Mouse (Mus musculus) macrophage (primary cell): ENCODE data around the gene Alpk3. TPM values are rescaled to one million over a fixed set of nuclear protein-coding genes. Genes with fewer than 3 reads are reported as not detected.

Experiments
- H3K27ac ChIP-seq: fragments of 350-480 bp; formaldehyde crosslinking; 2 replicates; pipeline ENCODE4 v1.9.0; 2021
- H3K36me3 ChIP-seq: fragments of 350-480 bp; formaldehyde crosslinking; 2 replicates; pipeline ENCODE4 v1.9.0; 2021; ENCODE audit errors: inconsistent target
- H3K4me3 ChIP-seq: fragments of 350-480 bp; formaldehyde crosslinking; 2 replicates; pipeline ENCODE4 v1.9.0; 2021; ENCODE audit errors: inconsistent target
- H3K79me2 ChIP-seq: fragments of 350-480 bp; formaldehyde crosslinking; 2 replicates; pipeline ENCODE4 v1.9.0; 2021; ENCODE audit errors: inconsistent target
- WGBS: methylation state at CpG from one replicate; pipeline ENCODE4 v1.1.7; 2026; ENCODE audit warnings: inconsistent platforms; ENCODE audit not compliant: missing documents; 5-methylcytosine and 5-hydroxymethylcytosine counted together
- polyA plus RNA-seq: library from polyadenylated mRNA; stranded (reverse); fragments of 250-400 nt; gene quantifications from 3 replicates; pipeline ENCODE4 v1.2.4, GENCODE M21; 2018; ENCODE audit warnings: inconsistent platforms

Gene Alpk3
- polyA plus RNA-seq, 1 experiment from 2014 or later = 0.03 TPM

DNA sequence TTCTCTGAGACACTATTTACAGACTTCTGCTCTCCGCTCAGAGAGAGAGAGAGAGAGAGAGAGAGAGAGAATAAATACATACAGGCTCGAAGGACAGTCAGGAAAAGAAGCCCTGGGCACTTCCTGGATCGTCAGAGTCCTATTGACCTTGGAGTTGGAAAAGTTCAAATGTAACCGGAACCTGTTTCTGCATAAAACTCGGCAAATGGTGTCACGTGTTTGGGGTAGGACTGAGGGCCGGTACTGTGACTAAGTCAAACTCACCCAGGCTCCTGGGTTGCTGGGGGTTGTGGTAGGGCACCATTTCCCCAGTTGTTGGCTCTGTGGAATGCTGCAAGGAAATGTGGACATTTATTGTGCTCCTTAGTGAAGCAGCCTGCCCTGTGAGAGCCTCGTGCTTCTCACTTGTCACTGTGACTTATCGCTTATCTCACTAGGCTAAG is 1.3 kb downstream of the Alpk3 start:
- Histone ChIP-seq H3K27ac (no peak overlapping the region), H3K79me2 (no peaks in the 10 kb centered on the region), H3K36me3 (no peaks in the 10 kb centered on the region), H3K4me3 (no peak overlapping the region)
- 42% methylated on average over 9 of the region's 9 CpGs for WGBS

DNA sequence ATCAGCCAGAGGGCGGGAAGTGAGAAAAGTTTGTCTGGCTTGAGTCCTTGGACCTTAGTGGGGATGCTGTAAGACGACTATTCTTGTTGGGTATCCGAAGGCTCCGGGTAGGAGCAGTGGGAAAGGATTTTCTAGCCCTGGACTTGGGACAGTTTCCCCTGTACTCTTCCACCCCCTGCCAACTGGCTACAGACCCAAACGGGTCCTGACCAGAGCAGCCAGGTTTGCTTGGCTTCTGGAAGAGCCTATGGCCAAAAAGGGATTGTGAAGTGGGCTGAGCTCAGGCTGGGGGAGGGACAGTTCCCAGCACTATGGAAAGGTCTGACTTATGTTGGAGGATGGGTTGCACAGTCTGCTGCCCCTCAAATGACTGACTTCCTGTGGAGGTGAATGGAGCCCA is 2.0 kb downstream of the Alpk3 start:
- H3K36me3 ChIP-seq = no peaks in the 10 kb centered on the region
- 93% methylated on average over 5 of the region's 5 CpGs for WGBS
- H3K79me2 ChIP-seq = no peaks in the 10 kb centered on the region
- H3K4me3 ChIP-seq = no peak overlapping the region
- no peak overlapping the region for H3K27ac ChIP-seq

DNA sequence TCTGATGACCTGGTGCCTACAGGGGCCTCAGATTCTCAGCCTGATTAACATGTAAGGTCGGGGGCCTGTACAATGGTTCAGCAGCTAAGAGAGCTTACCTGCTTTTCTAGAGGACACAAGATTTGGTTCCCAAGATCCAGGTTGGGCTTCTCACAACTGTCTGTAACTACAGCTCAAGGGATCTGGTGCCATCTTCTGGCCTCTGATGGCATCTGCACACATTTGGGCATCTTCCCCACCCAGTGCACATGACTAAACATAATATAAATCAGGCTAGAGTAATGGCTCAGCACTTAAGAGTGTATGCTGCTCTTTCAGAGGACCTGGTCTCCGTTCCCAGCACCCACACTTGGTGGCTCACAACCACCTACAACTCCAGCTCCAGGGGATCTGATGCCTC is 3.5 kb downstream of the Alpk3 start:
- Histone ChIP-seq H3K79me2 (no peaks in the 10 kb centered on the region), H3K27ac (no peak overlapping the region), H3K4me3 (no peak overlapping the region), H3K36me3 (no peaks in the 10 kb centered on the region)
- WGBS = 85% methylated on average over 2 of the region's 2 CpGs

DNA sequence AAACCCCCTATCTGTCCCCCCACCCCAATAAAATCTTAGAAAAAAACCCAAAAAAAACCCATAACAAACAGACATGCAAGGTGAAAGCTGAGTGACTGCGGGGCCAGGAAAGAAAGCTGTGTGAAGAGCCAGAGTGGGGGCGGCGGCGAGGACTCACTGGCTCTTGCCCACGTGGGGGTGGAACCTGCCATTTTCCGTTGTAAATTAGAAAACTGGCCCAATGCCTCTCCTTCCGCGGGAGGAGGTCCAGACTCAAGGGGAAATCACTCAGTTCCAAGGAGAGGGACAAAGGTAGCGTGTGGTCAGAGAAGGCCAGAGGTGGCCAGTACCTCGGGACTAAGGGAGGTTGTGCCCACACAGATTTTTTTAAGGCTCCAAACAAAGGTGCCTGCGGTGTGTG is 4.5 kb downstream of the Alpk3 start:
- WGBS = 87% methylated on average over 11 of the region's 11 CpGs
- H3K4me3 ChIP-seq = no peak overlapping the region
- H3K36me3 ChIP-seq = no peaks in the 10 kb centered on the region
- H3K79me2 ChIP-seq = no peaks in the 10 kb centered on the region
- no peak overlapping the region for H3K27ac ChIP-seq

DNA sequence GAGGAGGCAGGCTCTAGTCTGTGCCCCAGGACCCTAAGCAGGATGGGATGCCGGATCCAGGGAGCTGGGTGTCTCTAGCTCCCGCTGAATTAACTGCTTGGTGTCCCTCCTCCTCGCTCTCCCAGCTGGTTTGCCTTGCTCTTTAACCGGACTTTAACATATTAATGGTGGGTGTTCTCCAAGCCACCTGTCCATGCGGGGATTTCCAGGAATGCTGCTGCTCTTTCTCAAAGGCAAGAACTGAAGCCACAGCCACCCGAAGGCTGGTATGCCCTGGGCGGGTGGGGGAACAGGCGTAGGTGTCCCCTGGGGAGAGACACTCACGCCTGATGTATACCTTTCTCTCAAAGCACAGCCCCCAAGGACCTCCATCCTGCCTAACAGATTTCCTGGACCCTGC is 5.9 kb downstream of the Alpk3 start:
- no peaks in the 10 kb centered on the region for H3K36me3 ChIP-seq
- no peaks in the 10 kb centered on the region for H3K79me2 ChIP-seq
- H3K4me3 ChIP-seq = no peak overlapping the region
- no peak overlapping the region for H3K27ac ChIP-seq
- 95% methylated on average over 9 of the region's 9 CpGs for WGBS

DNA sequence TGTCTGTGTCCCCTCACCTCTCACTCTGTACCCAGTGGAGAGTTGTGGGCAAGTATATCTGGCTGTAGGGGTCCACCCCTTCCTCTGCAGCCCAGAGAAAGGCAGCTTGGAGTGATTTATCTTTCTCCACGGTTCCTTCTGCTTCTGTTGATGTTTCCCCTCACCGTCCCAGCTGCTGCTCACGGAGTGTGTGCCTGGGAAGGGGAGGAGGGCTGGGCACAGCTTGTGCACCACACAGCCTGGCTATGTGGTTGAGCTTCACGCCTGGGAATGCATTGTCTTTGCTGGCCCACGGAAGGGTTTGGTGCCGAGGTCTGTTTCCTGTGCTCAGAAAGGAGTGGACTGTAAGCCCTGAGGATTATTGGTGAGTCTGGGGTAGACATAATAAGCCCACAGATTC is 9.3 kb downstream of the Alpk3 start:
- no peak overlapping the region for H3K27ac ChIP-seq
- no peaks in the 10 kb centered on the region for H3K79me2 ChIP-seq
- no peaks in the 10 kb centered on the region for H3K36me3 ChIP-seq
- WGBS = 11% methylated on average over 6 of the region's 6 CpGs
- no peak overlapping the region for H3K4me3 ChIP-seq

DNA sequence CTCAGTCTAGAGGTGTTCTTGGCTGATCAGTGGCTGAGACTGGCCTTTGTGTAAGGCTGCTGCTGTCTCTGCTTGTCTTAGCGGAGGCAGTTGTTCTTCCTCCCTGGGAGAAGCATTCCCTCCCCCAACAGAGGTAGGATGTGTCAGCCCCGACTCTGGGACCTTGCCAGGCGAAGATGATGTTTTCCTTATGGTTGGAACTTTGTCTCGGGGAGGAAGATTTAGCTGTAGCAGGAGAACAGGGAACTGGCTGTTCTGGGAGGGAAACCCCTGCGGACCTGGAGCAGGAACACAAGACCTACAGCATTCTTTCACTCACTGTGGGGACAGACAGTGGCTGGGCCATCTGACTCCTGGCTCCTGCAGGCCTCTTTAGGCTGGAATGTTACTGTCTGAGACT is 15.1 kb downstream of the Alpk3 start:
- no peak overlapping the region for H3K4me3 ChIP-seq
- no peaks in the 10 kb centered on the region for H3K79me2 ChIP-seq
- no peak overlapping the region for H3K27ac ChIP-seq
- 93% methylated on average over 5 of the region's 5 CpGs for WGBS
- H3K36me3 ChIP-seq = no peaks in the 10 kb centered on the region

DNA sequence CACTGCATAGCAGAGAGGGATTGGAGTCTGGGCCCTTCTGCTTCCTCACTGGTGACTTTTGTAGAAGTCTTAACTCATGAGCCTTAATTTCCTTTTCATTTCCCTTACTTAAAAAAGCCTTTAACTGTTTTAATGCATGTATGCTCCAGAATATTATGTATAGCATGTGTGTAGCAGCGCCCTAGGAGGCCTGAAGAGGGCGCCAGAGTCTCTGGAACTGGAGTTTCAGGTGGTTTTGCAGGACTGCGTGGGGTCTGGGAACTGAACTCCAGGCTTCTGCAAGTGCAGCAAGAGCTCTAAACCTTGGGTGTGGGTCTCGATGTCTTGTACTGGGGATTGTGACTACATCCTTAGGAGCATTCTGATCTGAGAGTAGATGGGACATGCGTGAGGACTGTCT is 15.9 kb downstream of the Alpk3 start:
- Histone ChIP-seq H3K36me3 (no peaks in the 10 kb centered on the region), H3K4me3 (no peak overlapping the region), H3K27ac (no peak overlapping the region), H3K79me2 (no peaks in the 10 kb centered on the region)
- 98% methylated on average over 5 of the region's 5 CpGs for WGBS

DNA sequence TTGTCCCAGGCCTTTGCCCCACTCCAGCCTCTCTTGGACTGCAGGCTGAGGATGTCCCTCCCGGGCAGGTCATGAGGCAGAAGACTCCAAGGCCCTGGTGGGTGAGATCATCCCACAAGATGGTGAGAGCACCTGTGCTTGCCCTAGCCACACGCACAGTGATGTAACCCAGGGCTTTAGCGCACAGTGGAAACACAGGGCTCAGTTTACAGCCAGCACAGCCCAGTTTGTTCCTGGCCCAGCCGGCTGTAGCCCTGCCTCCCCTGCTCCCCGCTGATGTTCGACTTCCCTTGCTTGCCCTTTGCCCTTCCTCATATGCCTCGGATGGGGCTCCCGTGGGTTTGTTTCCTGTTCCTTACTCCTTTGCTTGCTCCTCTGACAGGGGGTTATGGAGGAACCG is 17.1 kb downstream of the Alpk3 start:
- 14% methylated on average over 7 of the region's 9 CpGs for WGBS

DNA sequence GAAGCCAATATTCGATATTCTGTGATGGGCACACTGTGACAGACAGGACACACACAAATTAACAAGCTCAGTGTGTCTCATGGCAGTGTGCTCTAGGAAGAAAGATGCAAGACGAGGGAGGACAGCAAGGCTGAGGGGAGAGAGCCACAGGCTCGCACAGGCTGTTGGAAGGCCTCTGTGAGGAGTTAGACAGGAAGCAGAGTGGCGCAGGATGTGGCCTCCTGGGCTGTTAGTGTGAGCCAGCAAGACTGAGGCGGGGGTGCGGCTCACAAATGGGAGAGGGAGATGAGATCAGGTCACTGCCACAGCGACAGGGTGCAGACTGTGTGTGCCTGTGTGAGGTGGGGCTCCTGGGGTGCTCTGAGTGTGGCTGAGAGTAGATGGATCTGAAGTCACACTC is 17.9 kb downstream of the Alpk3 start:
- WGBS = 21% methylated on average over 7 of the region's 7 CpGs
- no peaks in the 10 kb centered on the region for H3K79me2 ChIP-seq
- H3K27ac ChIP-seq = no peak overlapping the region
- no peaks in the 10 kb centered on the region for H3K36me3 ChIP-seq
- H3K4me3 ChIP-seq = no peak overlapping the region

More for the DNA sequence above, 17.1 kb downstream of the Alpk3 start:
- Histone ChIP-seq H3K27ac (no peak overlapping the region), H3K36me3 (no peaks in the 10 kb centered on the region), H3K79me2 (no peaks in the 10 kb centered on the region), H3K4me3 (no peak overlapping the region)

DNA sequence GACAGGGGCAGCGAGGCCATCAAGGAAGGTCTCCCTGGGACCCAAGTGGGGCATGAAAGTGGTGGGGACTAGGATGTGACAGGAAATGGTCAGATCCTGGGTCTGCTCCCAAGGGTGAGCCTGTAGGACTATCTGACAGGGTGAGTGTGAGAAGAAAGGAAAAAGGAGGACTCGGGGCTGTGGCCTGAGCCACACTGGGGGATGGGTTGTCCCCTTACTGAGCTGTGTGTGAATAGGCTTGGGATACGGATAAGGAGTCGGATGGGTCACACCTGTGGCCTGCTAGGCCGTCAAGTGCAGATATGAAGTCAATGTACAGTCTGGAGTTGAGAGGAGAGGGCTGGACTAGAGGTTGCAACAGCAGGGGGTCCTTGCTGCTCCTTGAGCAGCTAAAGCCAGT is 18.3 kb downstream of the Alpk3 start:
- 85% methylated on average over 5 of the region's 5 CpGs for WGBS
- Histone ChIP-seq H3K4me3 (no peak overlapping the region), H3K79me2 (no peaks in the 10 kb centered on the region), H3K36me3 (no peaks in the 10 kb centered on the region), H3K27ac (no peak overlapping the region)

DNA sequence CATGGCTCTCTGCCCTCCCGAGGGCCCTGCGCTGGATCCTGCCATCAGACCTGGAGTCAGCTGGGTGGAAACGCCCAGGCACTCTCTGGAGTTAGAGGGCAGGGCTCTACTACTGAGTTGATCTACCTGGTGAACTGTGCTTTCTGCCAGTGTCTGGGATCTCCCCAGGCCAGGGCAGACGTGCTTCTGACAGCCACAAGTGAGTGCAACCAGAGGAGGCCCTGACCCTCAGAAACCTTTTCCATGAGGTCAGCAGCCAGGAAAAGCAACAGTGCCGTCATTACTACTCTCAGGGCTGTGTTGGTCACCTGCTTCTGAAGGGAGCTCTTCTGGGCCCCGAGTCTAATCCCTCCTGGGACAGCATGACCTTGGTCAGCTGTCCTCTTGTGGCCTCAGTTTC is 19.6 kb downstream of the Alpk3 start:
- Histone ChIP-seq H3K4me3 (no peak overlapping the region), H3K79me2 (no peaks in the 10 kb centered on the region), H3K27ac (no peak overlapping the region), H3K36me3 (no peaks in the 10 kb centered on the region)
- WGBS = 93% methylated on average over 6 of the region's 6 CpGs

DNA sequence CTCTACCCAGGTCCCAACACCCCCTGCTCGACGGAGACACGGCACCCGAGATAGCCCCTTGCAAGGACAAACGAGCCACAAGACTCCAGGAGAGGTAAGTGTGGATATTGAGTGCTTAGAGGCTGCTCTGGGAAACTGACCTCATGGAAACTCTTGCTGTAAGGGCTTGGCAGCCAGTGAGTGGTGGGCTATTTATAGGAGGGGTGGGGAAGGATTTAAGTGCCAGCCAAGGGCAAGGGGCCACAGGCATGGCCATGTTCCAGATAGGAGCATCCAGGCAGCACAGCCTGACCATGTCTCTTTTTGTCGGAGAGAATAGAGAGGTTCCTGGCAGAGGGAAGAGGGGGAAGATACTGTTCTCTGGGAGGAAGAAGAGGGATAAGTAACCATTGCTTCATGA is 21.3 kb downstream of the Alpk3 start:
- whole genome bisulfite sequencing = 94% methylated on average over 6 of the region's 6 CpGs
- Histone ChIP-seq H3K79me2 (no peaks in the 10 kb centered on the region), H3K36me3 (no peaks in the 10 kb centered on the region), H3K4me3 (no peak overlapping the region), H3K27ac (no peak overlapping the region)

DNA sequence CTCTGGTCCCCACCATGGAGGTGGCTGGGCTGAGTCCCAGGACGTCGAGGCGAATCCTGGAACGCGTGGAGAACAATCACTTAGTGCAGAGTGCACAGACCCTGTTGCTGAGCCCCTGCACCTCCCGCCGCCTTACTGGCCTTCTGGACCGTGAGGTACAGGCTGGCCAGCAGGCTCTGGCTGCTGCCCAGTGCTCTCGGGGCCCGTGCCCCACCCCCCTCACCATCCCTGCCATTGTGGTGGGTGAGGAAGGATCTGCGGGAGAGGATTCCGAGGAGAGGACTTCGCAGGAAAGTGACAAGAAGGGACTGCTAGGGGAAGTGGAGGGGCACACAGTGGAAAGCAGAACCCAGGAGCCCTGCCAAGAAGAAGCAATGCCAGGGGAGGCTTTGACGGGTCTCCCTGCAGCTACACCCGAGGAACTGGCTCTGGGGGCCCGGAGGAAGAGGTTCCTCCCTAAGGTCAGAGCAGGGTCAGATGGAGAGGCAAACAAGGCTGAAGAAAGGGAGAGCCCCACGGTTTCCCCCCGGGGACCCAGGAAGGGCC is 36.1 kb downstream of the Alpk3 start:
- Histone ChIP-seq H3K36me3 (no peaks in the 10 kb centered on the region), H3K79me2 (no peaks in the 10 kb centered on the region), H3K4me3 (no peak overlapping the region), H3K27ac (no peak overlapping the region)
- 45% methylated on average over 18 of the region's 18 CpGs for WGBS

DNA sequence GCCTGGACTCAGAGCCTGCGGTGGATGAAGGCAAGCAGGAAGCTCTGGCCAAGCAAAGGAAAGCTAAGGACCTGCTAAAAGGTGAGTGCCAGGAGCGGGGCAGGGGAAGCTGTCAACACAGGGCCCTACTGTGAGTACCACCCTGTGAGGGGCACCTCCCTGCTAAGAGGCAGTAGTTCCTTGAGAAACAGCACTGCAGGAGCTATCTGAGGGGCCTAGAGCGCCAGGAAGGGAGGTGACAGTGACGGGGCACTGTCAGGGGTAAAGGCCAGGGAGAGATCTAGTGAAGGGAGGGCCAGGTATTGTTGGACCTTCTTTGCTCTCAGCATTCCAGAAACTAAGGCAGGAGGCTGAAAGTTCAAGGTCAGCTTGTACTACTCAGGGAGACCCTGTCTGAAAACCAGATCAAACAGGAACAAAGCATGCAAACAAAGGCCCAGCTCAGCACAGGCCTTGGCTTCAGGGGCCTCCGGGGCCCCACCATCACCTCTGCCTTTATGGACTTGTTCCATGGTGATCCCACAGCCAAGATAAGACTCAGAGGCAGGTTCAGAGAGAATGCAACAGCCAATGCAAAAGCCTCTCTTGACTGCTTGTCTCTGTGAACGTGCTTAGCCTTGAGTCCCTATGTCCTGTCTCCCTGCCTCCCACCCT is 36.8 kb downstream of the Alpk3 start:
- WGBS = 87% methylated on average over 6 of the region's 6 CpGs
- Histone ChIP-seq H3K36me3 (no peaks in the 10 kb centered on the region), H3K27ac (no peak overlapping the region), H3K79me2 (no peaks in the 10 kb centered on the region), H3K4me3 (no peak overlapping the region)

DNA sequence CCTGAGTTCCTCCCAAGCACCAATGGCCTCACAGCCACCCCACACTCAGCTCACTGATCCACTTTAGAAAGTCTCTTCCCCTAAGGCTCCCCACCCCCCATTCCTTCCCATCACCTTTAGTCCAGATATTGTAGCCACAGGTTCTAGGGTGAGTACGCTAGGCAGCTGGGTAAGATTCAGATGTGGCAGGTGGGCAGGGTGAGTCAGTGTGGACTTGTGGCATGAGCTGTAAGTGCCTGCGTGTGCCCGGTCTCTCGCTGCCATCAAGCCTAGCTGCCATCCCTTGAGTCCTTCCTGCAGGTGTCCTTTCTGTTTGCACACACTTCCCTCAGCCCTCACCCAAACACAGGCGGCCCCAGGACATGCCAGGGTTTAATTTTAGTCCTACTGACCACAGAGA is 42.9 kb downstream of the Alpk3 start:
- Histone ChIP-seq H3K79me2 (no peaks in the 10 kb centered on the region), H3K36me3 (no peaks in the 10 kb centered on the region), H3K27ac (no peak overlapping the region), H3K4me3 (no peak overlapping the region)
- WGBS = 71% methylated on average over 5 of the region's 5 CpGs
